ENCODE assay signal across 27 mouse cellular contexts in genomic region chr3:55648299-55648698, GRCm38 (mm10).
DNase-seq lines count a peak whose midpoint lies in the region; ATAC-seq and TF ChIP-seq lines count a peak whose summit lies in the region.
"Had no signal": no experiment of that assay in that cellular context is flagged by ENCODE, and none has a peak within 500 bp of the region (broad histone marks: within the 10 kb centered on the region; RNA-seq: fewer than 3 reads in every experiment).

No protein-coding gene starts in this region.

- H3K9me3 ChIP-seq in hindbrain, embryonic 15.5 days: no peaks in the 10 kb centered on the region
- no peaks in the 10 kb centered on the region for H3K9me3 ChIP-seq in hindbrain, embryonic 11.5 days (ENCODE audit: control insufficient read depth, low read length)
- H3K9me3 ChIP-seq in midbrain, postnatal 0 days (ENCODE audit: low read length): no peaks in the 10 kb centered on the region
- H3K9me3 ChIP-seq in midbrain, embryonic 10.5 days (replicated peaks): no peaks in the 10 kb centered on the region
- H3K9me3 ChIP-seq in forebrain, embryonic 16.5 days (ENCODE audit: control insufficient read depth, low read length): no peaks in the 10 kb centered on the region
- H3K9me3 ChIP-seq: embryonic facial prominence, embryonic 12.5 days; heart, embryonic 10.5 days; limb, embryonic 10.5 days; liver, embryonic 15.5 days had no signal

- no peak overlapping the region for H3K4me3 ChIP-seq in hindbrain, embryonic 15.5 days
- no peak overlapping the region for H3K4me3 ChIP-seq in hindbrain, embryonic 11.5 days (ENCODE audit: low read depth, low read length)
- no peak overlapping the region for H3K4me3 ChIP-seq in midbrain, postnatal 0 days (ENCODE audit: low read depth, low read length)
- no peak overlapping the region for H3K4me3 ChIP-seq in midbrain, embryonic 10.5 days
- H3K4me3 ChIP-seq in forebrain, embryonic 16.5 days (replicated peaks; ENCODE audit: low read length): no peak overlapping the region
- H3K4me3 ChIP-seq: embryonic facial prominence, embryonic 12.5 days; erythroblast, embryonic 14.5 days; heart, embryonic 10.5 days; limb, embryonic 10.5 days; liver, embryonic 15.5 days had no signal

- H3K27ac ChIP-seq in hindbrain, embryonic 15.5 days (replicated peaks): 0 out of 2 replicates have a peak overlapping the region, but pooled peaks have one; percentile 49
- no peak overlapping the region for H3K27ac ChIP-seq in hindbrain, embryonic 11.5 days (ENCODE audit: low read depth, low read length)
- no peak overlapping the region for H3K27ac ChIP-seq in midbrain, postnatal 0 days (ENCODE audit: low read depth, low read length)
- H3K27ac ChIP-seq in midbrain, embryonic 10.5 days (replicated peaks): no peak overlapping the region
- no peak overlapping the region; the same call in 1 of the 2 replicates for H3K27ac ChIP-seq in forebrain, embryonic 16.5 days (ENCODE audit: low read length)
- H3K27ac ChIP-seq: embryonic facial prominence, embryonic 12.5 days; heart, embryonic 10.5 days; liver, embryonic 15.5 days; macrophage; stomach, postnatal 0 days had no signal

- peak; percentile 32 to 47 for DNase-seq in cerebellum, postnatal 25 days
- no peak for DNase-seq in cerebellum, adult 11 months
- no peak for DNase-seq in hindbrain, embryonic 11.5 days (ENCODE audit: low spot score)
- peak; percentile 60 for DNase-seq in midbrain, postnatal 0 days (ENCODE audit: low spot score)
- DNase-seq in midbrain, embryonic 10.5 days (ENCODE audit: low spot score): no peak
- DNase-seq: adrenal gland, adult 2 months; B cell, adult 2 months; gastrocnemius, postnatal 10 days; heart, postnatal 4 days; kidney, adult 18-20 months; kidney, postnatal 4 days; layer of hippocampus, adult 9-11 months; liver; right cerebral cortex, postnatal 14 days; thymus, adult 2 months had no signal

- peaks cover 10% of the 10 kb centered on the region for H3K4me1 ChIP-seq in hindbrain, embryonic 15.5 days (replicated peaks)
- H3K4me1 ChIP-seq in hindbrain, embryonic 11.5 days (replicated peaks; ENCODE audit: control insufficient read depth, insufficient read depth, low read length): no peaks in the 10 kb centered on the region
- H3K4me1 ChIP-seq in midbrain, postnatal 0 days (ENCODE audit: insufficient read depth, low read length): no peaks in the 10 kb centered on the region
- peaks cover 19% of the 10 kb centered on the region for H3K4me1 ChIP-seq in midbrain, embryonic 10.5 days
- peaks cover 11% of the 10 kb centered on the region for H3K4me1 ChIP-seq in forebrain, embryonic 16.5 days (replicated peaks; ENCODE audit: control insufficient read depth, insufficient read depth, low read length)
- H3K4me1 ChIP-seq: liver, embryonic 15.5 days had no signal

- H3K36me3 ChIP-seq in hindbrain, embryonic 15.5 days: peaks cover 15% of the 10 kb centered on the region
- peaks cover 1% of the 10 kb centered on the region; the same call in 1 of the 2 replicates for H3K36me3 ChIP-seq in hindbrain, embryonic 11.5 days (ENCODE audit: control insufficient read depth, insufficient read depth, low read length)
- peaks cover 13% of the 10 kb centered on the region for H3K36me3 ChIP-seq in midbrain, postnatal 0 days (ENCODE audit: insufficient read depth, low read length)
- peaks cover 10% of the 10 kb centered on the region for H3K36me3 ChIP-seq in midbrain, embryonic 10.5 days
- peaks cover 9% of the 10 kb centered on the region for H3K36me3 ChIP-seq in forebrain, embryonic 16.5 days (ENCODE audit: control insufficient read depth, insufficient read depth)
- H3K36me3 ChIP-seq: G1E; heart, embryonic 10.5 days; liver, embryonic 15.5 days had no signal

- H3K27me3 ChIP-seq in hindbrain, embryonic 15.5 days: no peaks in the 10 kb centered on the region
- H3K27me3 ChIP-seq in hindbrain, embryonic 11.5 days (ENCODE audit: control insufficient read depth, insufficient read depth, low read length): no peaks in the 10 kb centered on the region
- H3K27me3 ChIP-seq in midbrain, postnatal 0 days (ENCODE audit: insufficient read depth, low read length): no peaks in the 10 kb centered on the region
- H3K27me3 ChIP-seq in midbrain, embryonic 10.5 days (ENCODE audit: low read depth, poor library complexity, severe bottlenecking): no peaks in the 10 kb centered on the region
- H3K27me3 ChIP-seq in forebrain, embryonic 16.5 days (replicated peaks; ENCODE audit: control insufficient read depth, insufficient read depth, low read length): no peaks in the 10 kb centered on the region
- H3K27me3 ChIP-seq: CH12.LX; embryonic facial prominence, embryonic 12.5 days; liver, embryonic 15.5 days had no signal

- H3K9ac ChIP-seq in hindbrain, embryonic 15.5 days: no peak overlapping the region
- no peak overlapping the region for H3K9ac ChIP-seq in hindbrain, embryonic 11.5 days (ENCODE audit: low read depth, low read length)
- H3K9ac ChIP-seq in midbrain, postnatal 0 days (replicated peaks; ENCODE audit: low read length, poor library complexity, severe bottlenecking): no peak overlapping the region
- no peak overlapping the region for H3K9ac ChIP-seq in forebrain, embryonic 16.5 days (replicated peaks; ENCODE audit: low read depth, low read length)
- H3K9ac ChIP-seq: embryonic facial prominence, embryonic 12.5 days; liver, embryonic 15.5 days had no signal

- ATAC-seq in hindbrain, embryonic 15.5 days (ENCODE audit: low FRiP score, low read depth): 0 out of 2 replicates have a peak, but pooled peaks have one; percentile 39
- ATAC-seq in hindbrain, embryonic 11.5 days (ENCODE audit: low FRiP score): no peak
- no peak for ATAC-seq in midbrain, postnatal 0 days (ENCODE audit: low FRiP score)
- ATAC-seq in forebrain, embryonic 16.5 days: peak; percentile 59; the same call in 1 of the 2 replicates
- ATAC-seq: inflammation-experienced regulatory T-cells, adult 6 months had no signal

- WGBS in hindbrain, embryonic 15.5 days: 71% methylated on average over 4 of the region's 4 CpGs
- 82% methylated on average over 4 of the region's 4 CpGs for WGBS in hindbrain, embryonic 11.5 days
- WGBS in midbrain, postnatal 0 days: 42% methylated on average over 4 of the region's 4 CpGs
- WGBS in midbrain, embryonic 10.5 days: 79% methylated on average over 4 of the region's 4 CpGs
- 38% methylated on average over 4 of the region's 4 CpGs for WGBS in forebrain, embryonic 16.5 days

- no peak overlapping the region for H3K4me2 ChIP-seq in hindbrain, embryonic 15.5 days
- H3K4me2 ChIP-seq in hindbrain, embryonic 11.5 days (replicated peaks; ENCODE audit: low read depth, low read length): no peak overlapping the region
- no peak overlapping the region for H3K4me2 ChIP-seq in midbrain, postnatal 0 days (ENCODE audit: low read depth, low read length, poor library complexity, severe bottlenecking)
- no peak overlapping the region for H3K4me2 ChIP-seq in forebrain, embryonic 16.5 days (ENCODE audit: low read length)
- H3K4me2 ChIP-seq: embryonic facial prominence, embryonic 12.5 days; liver, embryonic 15.5 days had no signal

- TF ChIP-seq CTCF in midbrain, postnatal 0 days (IDR thresholded peaks at IDR 0.05): no peak

Comparison
In these comparisons a context has a peak if more than half of its experiments do, and no peak if none do; other contexts are left out.
1. DNase-seq: peak in cerebellum, postnatal 25 days (2 of 2) and midbrain, postnatal 0 days (single experiment); none in cerebellum, adult 11 months (single experiment), hindbrain, embryonic 11.5 days (single experiment) and midbrain, embryonic 10.5 days (single experiment).
2. ATAC-seq: peak in hindbrain, embryonic 15.5 days (single experiment) and forebrain, embryonic 16.5 days (single experiment); none in hindbrain, embryonic 11.5 days (single experiment) and midbrain, postnatal 0 days (single experiment).